In genomic region chr2:25149643-25150042, GRCm38 (mm10) we compare ENCODE assay signal across 27 mouse cellular contexts. TPM values are rescaled to one million over a fixed set of nuclear protein-coding genes. Genes with fewer than 3 reads are reported as not detected.
DNase-seq lines count a peak whose midpoint lies in the region; ATAC-seq lines count a peak whose summit lies in the region.
"Had no signal": no experiment of that assay in that cellular context is flagged by ENCODE, and none has a peak within 500 bp of the region (broad histone marks: within the 10 kb centered on the region; RNA-seq: fewer than 3 reads in every experiment).

No protein-coding gene starts in this region.

- 0 out of 2 replicates have a peak, but pooled peaks cover 4% of the 10 kb centered on the region for H3K27me3 ChIP-seq in liver, embryonic 13.5 days
- H3K27me3 ChIP-seq in stomach, embryonic 16.5 days (ENCODE audit: control insufficient read depth, insufficient read depth, low read length), result no peaks in the 10 kb centered on the region
- H3K27me3 ChIP-seq: lung, embryonic 15.5 days; neural tube, embryonic 12.5 days had no signal

- H3K4me1 ChIP-seq in liver, embryonic 13.5 days (replicated peaks), result peaks cover 14% of the 10 kb centered on the region
- no peaks in the 10 kb centered on the region for H3K4me1 ChIP-seq in stomach, embryonic 16.5 days (ENCODE audit: control insufficient read depth, insufficient read depth, low read length)
- H3K4me1 ChIP-seq: lung, embryonic 15.5 days; neural tube, embryonic 12.5 days had no signal

- no peak overlapping the region for H3K4me2 ChIP-seq in liver, embryonic 13.5 days
- no peak overlapping the region for H3K4me2 ChIP-seq in stomach, embryonic 16.5 days (ENCODE audit: low read depth, low read length)
- H3K4me2 ChIP-seq: heart, embryonic 11.5 days; lung, embryonic 15.5 days; neural tube, embryonic 12.5 days had no signal

- peak; percentile 35; the same call in 1 of the 2 replicates for ATAC-seq in liver, embryonic 13.5 days (ENCODE audit: low read depth)
- 0 out of 2 replicates have a peak, but pooled peaks have one; percentile 37 for ATAC-seq in stomach, embryonic 16.5 days (ENCODE audit: insufficient read depth, low FRiP score)
- ATAC-seq in CD4-positive, CD25-positive, alpha-beta regulatory T cell, adult 4 months, result no peak
- ATAC-seq: hindbrain, postnatal 0 days had no signal

- no peak overlapping the region for H3K27ac ChIP-seq in liver, embryonic 13.5 days
- H3K27ac ChIP-seq in stomach, embryonic 16.5 days (ENCODE audit: low read length), result no peak overlapping the region
- H3K27ac ChIP-seq: hindbrain, embryonic 10.5 days; hindbrain, postnatal 0 days; kidney, postnatal 0 days; lung, embryonic 15.5 days; neural tube, embryonic 12.5 days had no signal

- WGBS in liver, embryonic 13.5 days (ENCODE audit: insufficient replicate concordance), result 55% methylated on average over 2 of the region's 2 CpGs
- WGBS in stomach, embryonic 16.5 days, result 67% methylated on average over 2 of the region's 2 CpGs

- H3K4me3 ChIP-seq in liver, embryonic 13.5 days (replicated peaks), result no peak overlapping the region
- no peak overlapping the region for H3K4me3 ChIP-seq in stomach, embryonic 16.5 days (replicated peaks; ENCODE audit: low read length)
- H3K4me3 ChIP-seq: hindbrain, embryonic 10.5 days; lung, embryonic 15.5 days; neural tube, embryonic 12.5 days had no signal

- H3K36me3 ChIP-seq in liver, embryonic 13.5 days, result no peaks in the 10 kb centered on the region
- no peaks in the 10 kb centered on the region for H3K36me3 ChIP-seq in stomach, embryonic 16.5 days (ENCODE audit: control insufficient read depth, insufficient read depth, low read length)
- H3K36me3 ChIP-seq: hindbrain, embryonic 10.5 days; lung, embryonic 15.5 days; neural tube, embryonic 12.5 days had no signal

- DNase-seq in adrenal gland, adult (ENCODE audit: inconsistent age in 2 of 2, low spot score in 1 of 2), result peak; percentile 74 to 89
- no peak for DNase-seq in adrenal gland, postnatal 25 days
- no peak for DNase-seq in liver, embryonic 13.5 days
- DNase-seq in liver, result no peak
- DNase-seq in adrenal gland, postnatal 14 days, result peak; percentile 69
- DNase-seq in left cerebral cortex, postnatal 10 days (ENCODE audit: extremely low spot score in 1 of 2, low spot score in 2 of 2), result no peak
- DNase-seq: cerebellum, adult 18-20 months; cerebellum, postnatal 14 days; heart, postnatal 10 days; kidney, adult 2 months; layer of hippocampus, adult 9-11 months; lung, postnatal 36 days; midbrain, embryonic 14.5 days; thymus, adult 18-20 months; thymus, postnatal 36 days had no signal

- H3K9me3 ChIP-seq in liver, embryonic 13.5 days (replicated peaks), result no peaks in the 10 kb centered on the region
- H3K9me3 ChIP-seq in stomach, embryonic 16.5 days (replicated peaks; ENCODE audit: control insufficient read depth, low read length), result no peaks in the 10 kb centered on the region
- H3K9me3 ChIP-seq: hindbrain, embryonic 10.5 days; lung, embryonic 15.5 days; megakaryocyte, embryonic 14.5 days; neural tube, embryonic 12.5 days had no signal

- no peak overlapping the region for H3K9ac ChIP-seq in liver, embryonic 13.5 days
- H3K9ac ChIP-seq in stomach, embryonic 16.5 days (ENCODE audit: low read length), result no peak overlapping the region
- H3K9ac ChIP-seq: lung, embryonic 15.5 days; neural tube, embryonic 12.5 days had no signal

- intact Hi-C loops in left cerebral cortex, postnatal 10 days (cut with DNase I), result no loop called here

RNA-seq across cellular contexts. Expression of gene Nrarp, which starts 30.9 kb away (rescaled TPM):
- total RNA-seq in adrenal gland, postnatal 25 days (2021), result 2.2 and 4.0 TPM in 2 replicates
- polyA plus RNA-seq in liver, embryonic 13.5 days (2015; fragmentation: Nextera tagmentation; extraction: Ambion mirVana), result 2.5 and 2.6 TPM in 2 replicates
- 8.7 and 9.5 TPM in 2 replicates for total RNA-seq in adrenal gland, postnatal 14 days (2021)
- polyA plus RNA-seq in stomach, embryonic 16.5 days (2015; fragmentation: Nextera tagmentation; extraction: Ambion mirVana), result 9.9 and 11.0 TPM in 2 replicates
- total RNA-seq in left cerebral cortex, postnatal 10 days (2021), result 10 to 100 TPM; 34.5 to 41.9 TPM
- under 1 TPM in 1 of 2 experiments, not detected in 1; 0.28 TPM for polyA plus RNA-seq in CD4-positive, CD25-positive, alpha-beta regulatory T cell, adult 4 months (2017; shearing (Covaris generic))

RNA-seq across cellular contexts. Expression of gene Tor4a, which starts 47.0 kb away (rescaled TPM):
- total RNA-seq in adrenal gland, postnatal 25 days (2021), result 28.1 and 33.9 TPM in 2 replicates
- 5.5 and 6.0 TPM in 2 replicates for polyA plus RNA-seq in liver, embryonic 13.5 days (2015; fragmentation: Nextera tagmentation; extraction: Ambion mirVana)
- 13.9 and 21.3 TPM in 2 replicates for total RNA-seq in adrenal gland, postnatal 14 days (2021)
- 16.8 and 19.2 TPM in 2 replicates for polyA plus RNA-seq in stomach, embryonic 16.5 days (2015; fragmentation: Nextera tagmentation; extraction: Ambion mirVana)
- total RNA-seq in left cerebral cortex, postnatal 10 days (2021), result 1 to 10 TPM; 1.8 to 1.9 TPM
- 10 to 100 TPM; 60.5 to 94.3 TPM for polyA plus RNA-seq in CD4-positive, CD25-positive, alpha-beta regulatory T cell, adult 4 months (2017; shearing (Covaris generic))

RNA-seq across cellular contexts. Expression of gene Noxa1, which starts 54.7 kb away (rescaled TPM):
- not detected in 2 replicates for total RNA-seq in adrenal gland, postnatal 25 days (2021)
- 1.1 and 1.6 TPM in 2 replicates for polyA plus RNA-seq in liver, embryonic 13.5 days (2015; fragmentation: Nextera tagmentation; extraction: Ambion mirVana)
- not detected in 2 replicates for total RNA-seq in adrenal gland, postnatal 14 days (2021)
- polyA plus RNA-seq in stomach, embryonic 16.5 days (2015; fragmentation: Nextera tagmentation; extraction: Ambion mirVana), result 8.1 and 8.8 TPM in 2 replicates
- total RNA-seq in left cerebral cortex, postnatal 10 days (2021), result not detected
- 1 to 10 TPM; 5.5 to 7.0 TPM for polyA plus RNA-seq in CD4-positive, CD25-positive, alpha-beta regulatory T cell, adult 4 months (2017; shearing (Covaris generic))
- total RNA-seq: heart, postnatal 10 days; hindbrain, postnatal 0 days; left cerebral cortex, adult 18-20 months; left cerebral cortex, postnatal 36 days had no signal
- polyA plus RNA-seq: embryonic facial prominence, embryonic 11.5 days; hindbrain, postnatal 0 days; kidney, adult 2 months; midbrain, embryonic 14.5 days; neural tube, embryonic 12.5 days had no signal

Comparison
In these comparisons a context has a peak if more than half of its experiments do, and no peak if none do; other contexts are left out.
1. DNase-seq: peak in adrenal gland, adult (2 of 2) and adrenal gland, postnatal 14 days (single experiment); none in adrenal gland, postnatal 25 days (single experiment), liver, embryonic 13.5 days (single experiment), liver (single experiment) and left cerebral cortex, postnatal 10 days (0 of 2).